Mouse (Mus musculus) left cerebral cortex, postnatal 25 days (tissue): ENCODE results near the gene Atp6v0c. TPM values are rescaled to one million over a fixed set of nuclear protein-coding genes. Genes with fewer than 3 reads are reported as not detected.
A peak's percentile ranks its signal among the peaks of the same experiment; 100 is the strongest.

ENCODE experiments used
- DNase-seq, 2 experiments: peaks; one replicate each; pipeline ENCODE4 v3.0.0; 2022; ENCODE audit warnings: low spot score in 2 of 2, mixed read lengths in 1 of 2
- intact Hi-C: fragments of 180-260 bp; cut with DNase I; formaldehyde crosslinking; loops from one replicate; pipeline ENCODE4 v1.15.1; 2025
- total RNA-seq, 2 experiments: library from RNA; stranded (reverse); gene quantifications; 2 replicates each; pipeline ENCODE4 v1.2.3; 2021

Atp6v0c gene
- total RNA-seq, 2 experiments from 2014 or later: 1,342 to 1,424 TPM

GRCm38 (mm10) chr17:24163176-24163962 lies 6.1 kb downstream of the Atp6v0c start, which contains the start of gene Amdhd2:
TSS of gene Amdhd2 (minus strand) at chr17:24163766.
- DNase-seq: peak; percentile 99
- intact Hi-C loops: no loop called here

- no peak for DNase-seq
Observed at GRCm38 (mm10) chr17:24162584-24163175, 6.8 kb downstream of the Atp6v0c start.

GRCm38 (mm10) chr17:24161466-24161865 lies 8.0 kb downstream of the Atp6v0c start:
- DNase-seq: no peak
- intact Hi-C loops: no loop called here

More at GRCm38 (mm10) chr17:24162584-24163175, 6.8 kb downstream of the Atp6v0c start:
- intact Hi-C loops: no loop called here

- no peak for DNase-seq
- intact Hi-C loops: no loop called here
Observed at GRCm38 (mm10) chr17:24157526-24157925, 12.0 kb downstream of the Atp6v0c start.

GRCm38 (mm10) chr17:24157121-24157520 lies 12.4 kb downstream of the Atp6v0c start:
- DNase-seq: no peak
- intact Hi-C loops: no loop called here

- intact Hi-C loops: no loop called here
- no peak for DNase-seq
Observed at GRCm38 (mm10) chr17:24156394-24156793, 13.1 kb downstream of the Atp6v0c start.

GRCm38 (mm10) chr17:24155742-24156141 lies 13.8 kb downstream of the Atp6v0c start:
- DNase-seq: no peak
- intact Hi-C loops: no loop called here

- no peak for DNase-seq
- intact Hi-C loops: loop anchor here (5.0 kb wide), 1 partner anchor 238 kb away; no protein-coding TSS in a partner anchor
Observed at GRCm38 (mm10) chr17:24154463-24154862, 15.0 kb downstream of the Atp6v0c start.

GRCm38 (mm10) chr17:24151890-24152563 lies 17.5 kb downstream of the Atp6v0c start:
- peak; percentile 74 to 82 for DNase-seq
- intact Hi-C loops: loop anchor here (5.0 kb wide), 1 partner anchor 240 kb away; no protein-coding TSS in a partner anchor

GRCm38 (mm10) chr17:24151382-24151781 lies 18.1 kb downstream of the Atp6v0c start:
- DNase-seq: no peak
- intact Hi-C loops: loop anchor here (5.0 kb wide), 1 partner anchor 241 kb away; no protein-coding TSS in a partner anchor

GRCm38 (mm10) chr17:24150824-24151223 lies 18.7 kb downstream of the Atp6v0c start, which contains the start of gene Pdpk1:
TSS of gene Pdpk1 (minus strand) at chr17:24150924.
- intact Hi-C loops: loop anchor here (5.0 kb wide), 1 partner anchor 241 kb away; no protein-coding TSS in a partner anchor
- DNase-seq: no peak

GRCm38 (mm10) chr17:24149421-24149820 lies 20.1 kb downstream of the Atp6v0c start:
- no peak for DNase-seq
- intact Hi-C loops: no loop called here

- DNase-seq: no peak
- intact Hi-C loops: no loop called here
Observed at GRCm38 (mm10) chr17:24142897-24143296, 26.6 kb downstream of the Atp6v0c start.

GRCm38 (mm10) chr17:24141425-24141920 lies 28.0 kb downstream of the Atp6v0c start:
- DNase-seq: peak; percentile 97 to 98
- intact Hi-C loops: no loop called here

- intact Hi-C loops: no loop called here
- peak in 1 of 2 experiments; percentile 14 for DNase-seq
Observed at GRCm38 (mm10) chr17:24140845-24141424, 28.6 kb downstream of the Atp6v0c start.

- DNase-seq: no peak
- intact Hi-C loops: no loop called here
Observed at GRCm38 (mm10) chr17:24139968-24140367, 29.5 kb downstream of the Atp6v0c start.

GRCm38 (mm10) chr17:24139256-24139655 lies 30.2 kb downstream of the Atp6v0c start:
- DNase-seq: no peak
- intact Hi-C loops: no loop called here

GRCm38 (mm10) chr17:24137226-24137880 lies 32.1 kb downstream of the Atp6v0c start:
- intact Hi-C loops: no loop called here
- DNase-seq: no peak

GRCm38 (mm10) chr17:24134062-24134461 lies 35.4 kb downstream of the Atp6v0c start:
- intact Hi-C loops: no loop called here
- DNase-seq: no peak
